Mouse (Mus musculus) bone marrow, adult 2 months (tissue): Measurements from ENCODE around the gene Cttnbp2nl. TPM values are rescaled to one million over a fixed set of nuclear protein-coding genes. Genes with fewer than 3 reads are reported as not detected.

Source experiments
- H3K27ac ChIP-seq: fragments of 200-500 bp; 2 replicates; pipeline ENCODE4 v1.5.1; 2012; ENCODE audit warnings: low read depth, mild to moderate bottlenecking, control low read depth, inconsistent platforms, low read length; ENCODE audit not compliant: control insufficient read depth, poor library complexity, insufficient read depth
- H3K4me1 ChIP-seq: fragments of 200-500 bp; 2 replicates; pipeline ENCODE4 v1.6.1; 2011; ENCODE audit warnings: low read length; ENCODE audit not compliant: control insufficient read depth, insufficient read depth
- H3K4me3 ChIP-seq: fragments of 200-500 bp; replicated peaks from 2 replicates; pipeline ENCODE3; 2011; ENCODE audit warnings: mild to moderate bottlenecking, low read depth, low read length, control low read depth; ENCODE audit not compliant: control insufficient read depth
- CTCF ChIP-seq: fragments of 200-500 bp; IDR thresholded peaks from 2 replicates; pipeline ENCODE4 v1.5.1; 2011; ENCODE audit warnings: low read length, control low read depth; ENCODE audit not compliant: control insufficient read depth, insufficient read depth
- POLR2A ChIP-seq: fragments of 200-500 bp; IDR thresholded peaks from 2 replicates; pipeline ENCODE4 v1.6.1; 2011; ENCODE audit warnings: low read depth, mild to moderate bottlenecking, control low read depth, low read length, borderline replicate concordance; ENCODE audit not compliant: control insufficient read depth
- WGBS: fragments of 180-500 bp; shearing (Covaris S2); methylation state at CpG from one replicate; pipeline ENCODE4 v1.1.7; 2018; 5-methylcytosine and 5-hydroxymethylcytosine counted together
- polyA plus RNA-seq: library from polyadenylated mRNA; stranded (reverse); fragments of >200 nt; gene quantifications from 2 replicates; pipeline ENCODE4 v1.2.4, GENCODE M21; 2011; ENCODE audit warnings: low replicate concordance; ENCODE audit not compliant: missing spikeins, insufficient read depth, insufficient read length

The Cttnbp2nl gene
- polyA plus RNA-seq, 1 experiment, result 5.8 TPM

- Histone ChIP-seq H3K4me3 (no peak overlapping the region), H3K4me1 (no peaks in the 10 kb centered on the region), H3K27ac (no peak overlapping the region)
- TF ChIP-seq CTCF (no peak), POLR2A (no peak)
- 85% methylated on average over 2 of the region's 2 CpGs for WGBS
Measured at GRCm38 (mm10) chr3:105014908-105015307, 38.0 kb downstream of the Cttnbp2nl start.

GRCm38 (mm10) chr3:105012696-105013313, 40.1 kb downstream of the Cttnbp2nl start:
- 83% methylated on average over 7 of the region's 7 CpGs for WGBS
- H3K27ac ChIP-seq, result no peak overlapping the region
- no peak overlapping the region for H3K4me3 ChIP-seq
- no peaks in the 10 kb centered on the region for H3K4me1 ChIP-seq
- no peak for TF ChIP-seq CTCF
- TF ChIP-seq POLR2A, result no peak

- 79% methylated on average over 5 of the region's 5 CpGs for WGBS
- TF ChIP-seq CTCF (no peak), POLR2A (no peak)
- H3K4me3 ChIP-seq, result no peak overlapping the region
- no peak overlapping the region for H3K27ac ChIP-seq
- no peaks in the 10 kb centered on the region for H3K4me1 ChIP-seq
Measured at GRCm38 (mm10) chr3:105011883-105012282, 41.1 kb downstream of the Cttnbp2nl start.

GRCm38 (mm10) chr3:105010681-105011339, 42.1 kb downstream of the Cttnbp2nl start:
- no peak for TF ChIP-seq POLR2A
- no peak for TF ChIP-seq CTCF
- Histone ChIP-seq H3K27ac (no peak overlapping the region), H3K4me3 (no peak overlapping the region), H3K4me1 (no peaks in the 10 kb centered on the region)
- 87% methylated on average over 11 of the region's 11 CpGs for WGBS

GRCm38 (mm10) chr3:105008070-105008469, 44.9 kb downstream of the Cttnbp2nl start:
- Histone ChIP-seq H3K4me3 (no peak overlapping the region), H3K4me1 (no peaks in the 10 kb centered on the region), H3K27ac (no peak overlapping the region)
- TF ChIP-seq CTCF (no peak), POLR2A (no peak)
- WGBS, result 81% methylated on average over 9 of the region's 9 CpGs

GRCm38 (mm10) chr3:105006101-105006500, 46.8 kb downstream of the Cttnbp2nl start:
- WGBS, result 92% methylated on average over 6 of the region's 6 CpGs
- Histone ChIP-seq H3K27ac (no peak overlapping the region), H3K4me1 (no peaks in the 10 kb centered on the region), H3K4me3 (no peak overlapping the region)
- no peak for TF ChIP-seq CTCF
- no peak for TF ChIP-seq POLR2A

GRCm38 (mm10) chr3:105005561-105006065, 47.3 kb downstream of the Cttnbp2nl start:
- Histone ChIP-seq H3K4me3 (no peak overlapping the region), H3K4me1 (no peaks in the 10 kb centered on the region), H3K27ac (no peak overlapping the region)
- WGBS, result 76% methylated on average over 20 of the region's 20 CpGs
- TF ChIP-seq CTCF (no peak), POLR2A (no peak)

GRCm38 (mm10) chr3:105005011-105005410, 47.9 kb downstream of the Cttnbp2nl start:
- TF ChIP-seq POLR2A, result no peak
- Histone ChIP-seq H3K4me3 (no peak overlapping the region), H3K4me1 (no peaks in the 10 kb centered on the region), H3K27ac (no peak overlapping the region)
- 87% methylated on average over 10 of the region's 10 CpGs for WGBS

- H3K4me3 ChIP-seq, result no peak overlapping the region
Measured at GRCm38 (mm10) chr3:105003960-105004463, 48.9 kb downstream of the Cttnbp2nl start.

More at GRCm38 (mm10) chr3:105003960-105004463, 48.9 kb downstream of the Cttnbp2nl start:
- no peak for TF ChIP-seq CTCF
- no peak for TF ChIP-seq POLR2A
- 82% methylated on average over 14 of the region's 14 CpGs for WGBS
- no peak overlapping the region for H3K27ac ChIP-seq
- no peaks in the 10 kb centered on the region for H3K4me1 ChIP-seq
